Mouse (Mus musculus) brown adipose tissue, adult 24 weeks (tissue): Measurements from ENCODE around the gene Mtpn. TPM values are rescaled to one million over a fixed set of nuclear protein-coding genes. Genes with fewer than 3 reads are reported as not detected.

Source experiments
- H3K27ac ChIP-seq: fragments of 200-500 bp; replicated peaks from 2 replicates; pipeline ENCODE4 v1.5.1; 2012; ENCODE audit warnings: low read depth, mild to moderate bottlenecking, low read length
- H3K4me1 ChIP-seq: fragments of 200-500 bp; 2 replicates; pipeline ENCODE4 v1.6.1; 2012; ENCODE audit warnings: low read length, mixed read lengths; ENCODE audit not compliant: control insufficient read depth, insufficient read depth, insufficient read length
- H3K4me3 ChIP-seq: fragments of 200-500 bp; 2 replicates; pipeline ENCODE4 v1.5.1; 2012; ENCODE audit warnings: low read depth, mild to moderate bottlenecking, low read length, moderate library complexity; ENCODE audit not compliant: insufficient read depth
- polyA plus RNA-seq: library from polyadenylated mRNA; stranded (reverse); fragments of >200 nt; gene quantifications from 2 replicates; pipeline ENCODE4 v1.2.4, GENCODE M21; 2012; ENCODE audit not compliant: missing spikeins, insufficient read depth, insufficient read length

The Mtpn gene
- polyA plus RNA-seq, 1 experiment, result 78.4 TPM

DNA sequence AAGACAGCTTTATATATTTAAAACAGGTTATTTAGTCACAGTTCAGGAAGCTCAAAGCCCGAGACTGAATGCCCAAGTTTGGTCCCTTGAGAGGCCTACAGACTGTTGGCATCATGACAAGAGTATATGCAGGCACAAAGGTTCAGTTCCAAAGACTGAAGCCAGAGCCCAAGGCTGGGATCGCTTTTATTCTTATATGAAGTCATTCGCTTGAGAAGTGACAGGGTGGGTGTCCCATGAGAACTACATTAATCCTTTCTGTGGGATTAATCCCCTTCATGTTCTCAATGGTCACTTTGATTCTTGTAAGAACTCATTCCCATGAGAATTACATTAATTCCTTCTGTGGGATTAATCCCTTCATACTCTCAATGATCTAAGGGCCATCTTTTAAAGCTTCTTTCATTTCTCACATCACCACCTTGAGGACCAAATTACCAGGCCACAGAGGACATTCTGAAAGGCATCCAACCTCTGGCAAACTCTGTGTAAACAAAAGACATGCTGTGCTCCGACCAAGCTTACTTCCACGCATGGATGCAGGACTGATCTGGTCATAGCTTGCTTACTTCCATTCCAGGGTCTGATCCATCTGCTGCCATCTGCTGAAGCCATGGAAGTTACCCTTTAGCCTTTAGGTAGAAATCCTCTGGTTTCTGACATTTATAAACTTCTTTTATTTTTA, 59.9 kb downstream of the Mtpn start:
- Histone ChIP-seq H3K27ac (no peak overlapping the region), H3K4me3 (no peak overlapping the region)

GRCm38 (mm10) chr6:35476830-35477229, 62.9 kb downstream of the Mtpn start:
- Histone ChIP-seq H3K4me1 (no peaks in the 10 kb centered on the region), H3K4me3 (no peak overlapping the region), H3K27ac (no peak overlapping the region)

More for the DNA sequence above, 59.9 kb downstream of the Mtpn start:
- no peaks in the 10 kb centered on the region for H3K4me1 ChIP-seq

DNA sequence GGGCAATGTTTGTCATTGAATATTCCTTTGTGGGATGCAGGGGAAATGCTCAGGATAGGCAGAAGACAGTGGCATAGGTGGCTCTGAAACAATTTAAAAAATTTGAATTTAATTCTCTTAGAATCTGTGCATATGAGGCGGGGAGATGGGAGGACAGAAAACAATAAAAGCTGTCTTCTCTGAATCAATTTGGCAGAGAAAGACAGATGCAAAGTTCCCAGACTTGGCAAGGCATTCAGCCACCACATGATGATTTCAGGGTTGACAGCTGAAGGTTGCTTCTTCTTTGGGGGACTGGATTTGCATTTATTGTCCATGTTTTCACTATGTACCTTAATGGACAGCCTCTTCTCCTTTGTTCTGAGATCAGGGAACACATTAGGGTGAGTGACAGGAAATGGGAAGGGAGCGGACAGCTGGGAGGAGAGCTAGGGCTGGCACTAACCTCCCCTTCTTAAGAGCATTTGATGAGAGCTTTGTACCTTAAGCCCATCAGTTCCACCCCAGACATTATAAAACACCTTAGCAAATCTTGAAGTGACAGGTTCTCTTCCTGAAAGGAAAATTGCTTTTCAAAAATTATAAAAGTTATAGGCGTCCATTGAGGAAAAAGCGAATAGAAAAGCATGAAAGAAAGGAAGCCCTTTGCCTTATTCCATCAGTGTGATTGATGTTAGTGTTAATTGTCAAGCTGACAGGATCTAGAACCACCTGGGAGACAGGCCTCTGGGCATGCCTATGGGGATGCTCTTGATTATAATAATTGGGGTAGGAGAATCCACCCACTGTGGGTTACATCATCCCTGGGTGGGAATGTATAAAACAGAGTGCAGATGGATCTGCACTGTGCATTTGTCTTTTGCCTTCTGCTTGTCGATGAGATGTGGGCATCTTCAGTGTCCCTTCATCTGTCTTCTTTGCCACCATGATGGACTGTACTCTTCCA, 76.0 kb downstream of the Mtpn start:
- H3K4me3 ChIP-seq, result no peak overlapping the region
- no peaks in the 10 kb centered on the region for H3K4me1 ChIP-seq
- H3K27ac ChIP-seq, result no peak overlapping the region

DNA sequence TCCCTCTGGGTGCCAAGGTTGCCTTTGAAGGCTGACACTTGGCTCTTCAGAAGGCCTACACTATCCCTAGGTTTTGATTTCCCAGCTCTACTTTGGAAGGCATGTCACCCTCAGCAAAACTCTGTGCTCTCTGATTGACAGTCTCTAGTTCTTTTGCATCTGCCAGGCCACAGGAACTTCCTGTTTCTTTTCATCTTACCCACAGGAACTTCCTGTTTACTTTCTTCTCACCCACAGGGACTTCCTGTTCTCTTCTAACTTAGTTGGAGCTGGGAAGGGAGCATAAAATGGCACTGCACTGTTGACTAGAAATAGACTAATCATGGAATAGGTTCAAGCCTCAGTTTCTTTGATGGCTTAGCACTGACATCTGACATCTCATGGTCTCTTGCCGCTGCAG, 77.2 kb downstream of the Mtpn start:
- Histone ChIP-seq H3K4me3 (no peak overlapping the region), H3K27ac (no peak overlapping the region), H3K4me1 (no peaks in the 10 kb centered on the region)

Other genes starting within 250 kb of the Mtpn start
- not detected in 2 replicates for gene Slc13a4, start 231.8 kb downstream of the Mtpn start, polyA plus RNA-seq
- gene Fam180a, start 213.7 kb downstream of the Mtpn start, polyA plus RNA-seq, result not detected in 2 replicates